Mouse (Mus musculus) bone marrow macrophage, adult 2 months (primary cell): ENCODE data around the gene Zxdc.

ENCODE experiments used
- CTCF ChIP-seq: IDR thresholded peaks from 2 replicates; pipeline ENCODE4 v1.5.1; 2012; ENCODE audit warnings: low read depth, mild to moderate bottlenecking, low read length, moderate library complexity
- POLR2A ChIP-seq: IDR thresholded peaks from 2 replicates; pipeline ENCODE4 v1.6.1; 2012; ENCODE audit warnings: mild to moderate bottlenecking, low read depth, low read length, borderline replicate concordance

DNA sequence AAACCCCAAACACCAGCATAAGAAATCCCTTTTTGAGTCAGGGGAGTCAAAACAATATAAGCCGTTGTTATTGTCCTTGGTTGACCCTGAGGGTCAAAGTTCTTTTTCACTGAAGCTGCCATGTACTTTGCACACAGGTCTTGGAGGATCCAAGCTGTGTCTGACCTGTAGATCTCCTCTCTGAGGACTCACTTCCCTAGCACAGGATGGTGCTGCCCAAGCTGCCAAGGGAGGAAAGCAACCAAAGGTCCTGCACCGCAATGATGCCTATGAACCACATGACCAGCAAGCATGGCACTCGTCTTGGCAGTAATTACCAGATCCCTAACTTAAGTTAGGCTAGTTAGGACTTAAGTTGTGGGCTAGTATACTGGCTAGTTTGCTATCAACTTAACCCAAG is 56.1 kb downstream of the Zxdc start:
- TF ChIP-seq POLR2A, result no peak
- no peak for TF ChIP-seq CTCF
